Mouse (Mus musculus): ENCODE data around the gene Txndc5. TPM values are rescaled to one million over a fixed set of nuclear protein-coding genes. Genes with fewer than 3 reads are reported as not detected.
A peak's percentile ranks its signal among the peaks of the same experiment; 100 is the strongest.

The Txndc5 gene
- total and polyA plus RNA-seq, 2 experiments from 2014 or later = 81.0 to 92.2 TPM

GRCm38 (mm10) chr13:38516582-38516981 lies 12.0 kb downstream of the Txndc5 start:
- Histone ChIP-seq H3K4me2 (ENCODE audit: low read depth, low read length) (no peak overlapping the region), H3K36me3 (ENCODE audit: insufficient read depth, low read length) (peaks cover 43% of the 10 kb centered on the region; the same call in 1 of the 2 replicates), H3K27me3 (ENCODE audit: insufficient read depth, low read length) (no peaks in the 10 kb centered on the region), H3K4me3 (ENCODE audit: low read length) (no peak overlapping the region), H3K27ac (no peak overlapping the region), H3K9me3 (ENCODE audit: low read length) (no peaks in the 10 kb centered on the region), H3K4me1 (ENCODE audit: insufficient read depth, low read length) (no peaks in the 10 kb centered on the region), H3K9ac (replicated peaks; ENCODE audit: low read length) (no peak overlapping the region)
- WGBS = 95% methylated on average over 11 of the region's 11 CpGs
- ATAC-seq (no peak), DNase-seq (ENCODE audit: low spot score) (no peak)
- TF ChIP-seq CTCF (IDR thresholded peaks at IDR 0.05; ENCODE audit: low read depth) = no peak

GRCm38 (mm10) chr13:38515845-38516244 lies 12.8 kb downstream of the Txndc5 start:
- Histone ChIP-seq H3K4me2 (ENCODE audit: low read depth, low read length) (no peak overlapping the region), H3K27me3 (ENCODE audit: insufficient read depth, low read length) (no peaks in the 10 kb centered on the region), H3K9ac (replicated peaks; ENCODE audit: low read length) (no peak overlapping the region), H3K27ac (no peak overlapping the region), H3K4me3 (ENCODE audit: low read length) (no peak overlapping the region), H3K4me1 (ENCODE audit: insufficient read depth, low read length) (no peaks in the 10 kb centered on the region), H3K9me3 (ENCODE audit: low read length) (no peaks in the 10 kb centered on the region), H3K36me3 (ENCODE audit: insufficient read depth, low read length) (peaks cover 43% of the 10 kb centered on the region; the same call in 1 of the 2 replicates)
- ATAC-seq = no peak
- 94% methylated on average over 3 of the region's 3 CpGs for WGBS
- DNase-seq (ENCODE audit: low spot score) = no peak
- no peak for TF ChIP-seq CTCF (IDR thresholded peaks at IDR 0.05; ENCODE audit: low read depth)

- WGBS = 89% methylated on average over 2 of the region's 2 CpGs
- no peak for TF ChIP-seq CTCF (IDR thresholded peaks at IDR 0.05; ENCODE audit: low read depth)
- no peaks in the 10 kb centered on the region for H3K9me3 ChIP-seq (ENCODE audit: low read length)
- H3K4me2 ChIP-seq (ENCODE audit: low read depth, low read length) = no peak overlapping the region
- H3K27ac ChIP-seq = no peak overlapping the region
- H3K27me3 ChIP-seq (ENCODE audit: insufficient read depth, low read length) = no peaks in the 10 kb centered on the region
- no peak overlapping the region for H3K9ac ChIP-seq (replicated peaks; ENCODE audit: low read length)
- H3K4me1 ChIP-seq (ENCODE audit: insufficient read depth, low read length) = no peaks in the 10 kb centered on the region
- no peak overlapping the region for H3K4me3 ChIP-seq (ENCODE audit: low read length)
- no peak for ATAC-seq
- no peak for DNase-seq (ENCODE audit: low spot score)
- H3K36me3 ChIP-seq (ENCODE audit: insufficient read depth, low read length) = peaks cover 43% of the 10 kb centered on the region; the same call in 1 of the 2 replicates
These were observed 13.2 kb downstream of the Txndc5 start for GRCm38 (mm10) chr13:38515431-38515830.

- no peaks in the 10 kb centered on the region for H3K9me3 ChIP-seq (ENCODE audit: low read length)
- no peak overlapping the region for H3K9ac ChIP-seq (replicated peaks; ENCODE audit: low read length)
- no peak overlapping the region for H3K4me2 ChIP-seq (ENCODE audit: low read depth, low read length)
- H3K27me3 ChIP-seq (ENCODE audit: insufficient read depth, low read length) = no peaks in the 10 kb centered on the region
- ATAC-seq (no peak), DNase-seq (ENCODE audit: low spot score) (no peak)
- WGBS = 88% methylated on average over 7 of the region's 7 CpGs
- H3K36me3 ChIP-seq (ENCODE audit: insufficient read depth, low read length) = peaks cover 43% of the 10 kb centered on the region; the same call in 1 of the 2 replicates
- H3K4me1 ChIP-seq (ENCODE audit: insufficient read depth, low read length) = no peaks in the 10 kb centered on the region
- no peak overlapping the region for H3K4me3 ChIP-seq (ENCODE audit: low read length)
- H3K27ac ChIP-seq = no peak overlapping the region
- TF ChIP-seq CTCF (IDR thresholded peaks at IDR 0.05; ENCODE audit: low read depth) = no peak
These were observed 14.7 kb downstream of the Txndc5 start for GRCm38 (mm10) chr13:38513921-38514320.

GRCm38 (mm10) chr13:38511979-38512378 lies 16.6 kb downstream of the Txndc5 start:
- Histone ChIP-seq H3K27me3 (ENCODE audit: insufficient read depth, low read length) (no peaks in the 10 kb centered on the region), H3K4me2 (ENCODE audit: low read depth, low read length) (no peak overlapping the region), H3K4me1 (ENCODE audit: insufficient read depth, low read length) (no peaks in the 10 kb centered on the region), H3K9me3 (ENCODE audit: low read length) (no peaks in the 10 kb centered on the region), H3K4me3 (ENCODE audit: low read length) (no peak overlapping the region), H3K27ac (no peak overlapping the region), H3K9ac (replicated peaks; ENCODE audit: low read length) (no peak overlapping the region), H3K36me3 (ENCODE audit: insufficient read depth, low read length) (peaks cover 34% of the 10 kb centered on the region; the same call in 1 of the 2 replicates)
- peak; percentile 32 for DNase-seq (ENCODE audit: low spot score)
- 0 out of 2 replicates have a peak, but pooled peaks have one; percentile 14 for TF ChIP-seq CTCF (IDR thresholded peaks at IDR 0.05; ENCODE audit: low read depth)
- WGBS = 75% methylated on average over 10 of the region's 10 CpGs
- ATAC-seq = no peak

GRCm38 (mm10) chr13:38509681-38510341 lies 18.8 kb downstream of the Txndc5 start:
- WGBS = 72% methylated on average over 8 of the region's 8 CpGs
- ATAC-seq = no peak
- Histone ChIP-seq H3K36me3 (ENCODE audit: insufficient read depth, low read length) (peaks cover 37% of the 10 kb centered on the region; the same call in 1 of the 2 replicates), H3K27me3 (ENCODE audit: insufficient read depth, low read length) (no peaks in the 10 kb centered on the region), H3K4me2 (ENCODE audit: low read depth, low read length) (no peak overlapping the region), H3K4me3 (ENCODE audit: low read length) (no peak overlapping the region), H3K9ac (replicated peaks; ENCODE audit: low read length) (no peak overlapping the region), H3K27ac (no peak overlapping the region), H3K4me1 (ENCODE audit: insufficient read depth, low read length) (no peaks in the 10 kb centered on the region), H3K9me3 (ENCODE audit: low read length) (no peaks in the 10 kb centered on the region)
- DNase-seq (ENCODE audit: low spot score) = no peak
- TF ChIP-seq CTCF (IDR thresholded peaks at IDR 0.05; ENCODE audit: low read depth) = no peak

- no peak for TF ChIP-seq CTCF (IDR thresholded peaks at IDR 0.05; ENCODE audit: low read depth)
- Histone ChIP-seq H3K4me1 (ENCODE audit: insufficient read depth, low read length) (no peaks in the 10 kb centered on the region), H3K27ac (no peak overlapping the region), H3K4me3 (ENCODE audit: low read length) (no peak overlapping the region), H3K9ac (replicated peaks; ENCODE audit: low read length) (no peak overlapping the region), H3K9me3 (ENCODE audit: low read length) (no peaks in the 10 kb centered on the region), H3K27me3 (ENCODE audit: insufficient read depth, low read length) (no peaks in the 10 kb centered on the region), H3K36me3 (ENCODE audit: insufficient read depth, low read length) (peaks cover 45% of the 10 kb centered on the region; the same call in 1 of the 2 replicates), H3K4me2 (ENCODE audit: low read depth, low read length) (no peak overlapping the region)
- DNase-seq (ENCODE audit: low spot score) (no peak), ATAC-seq (no peak)
- 87% methylated on average over 10 of the region's 10 CpGs for WGBS
These were observed 21.7 kb downstream of the Txndc5 start for GRCm38 (mm10) chr13:38506936-38507335.

All from hindbrain, postnatal 0 days (tissue).